Mouse (Mus musculus): ENCODE results near the gene Gls. TPM values are rescaled to one million over a fixed set of nuclear protein-coding genes. Genes with fewer than 3 reads are reported as not detected.

Gene Gls
- 21.4 and 27.2 TPM in 2 replicates for polyA plus RNA-seq (2015; fragmentation: Nextera tagmentation; extraction: Ambion mirVana)

DNA sequence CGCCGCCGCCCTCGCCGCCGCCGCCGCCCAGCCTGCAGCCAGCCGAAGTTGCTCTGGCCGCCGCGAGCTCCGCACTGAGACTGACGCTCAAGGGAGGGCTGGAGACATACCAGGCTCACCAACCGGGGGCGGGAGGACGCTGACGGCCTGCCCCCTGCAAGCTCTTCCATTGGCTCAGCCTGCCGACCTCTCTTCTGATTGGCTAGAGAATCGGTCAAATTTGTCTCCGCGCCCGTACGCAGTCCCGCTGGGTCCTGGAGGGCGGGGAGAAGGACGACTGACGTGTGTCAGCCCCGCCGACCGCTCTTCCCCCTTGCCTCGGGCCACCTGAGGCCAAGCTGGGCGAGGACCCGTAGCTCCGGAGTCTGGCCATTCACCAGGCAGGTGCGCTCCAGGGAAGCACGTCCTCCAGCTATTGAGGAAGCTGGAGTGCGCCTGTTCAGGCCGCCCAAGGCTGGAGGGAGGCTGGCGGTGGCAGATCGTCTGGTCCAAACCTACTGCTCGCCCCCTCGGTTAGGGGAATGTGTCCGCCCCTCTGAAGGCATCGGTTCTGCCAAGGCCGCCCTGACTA, at the start of gene Gls:
TSS of gene Gls (minus strand) at position 90 of the 571 bp plus-strand sequence.
- Histone ChIP-seq H3K27me3 (no peaks in the 10 kb centered on the region), H3K4me2 (peak within 1 kb of the TSS; percentile 76), H3K9ac (peak within 1 kb of the TSS; percentile 94), H3K36me3 (no peaks in the 10 kb centered on the region), H3K9me3 (no peaks in the 10 kb centered on the region), H3K4me1 (peaks cover 11% of the 10 kb centered on the region; the same call in 1 of the 2 replicates), H3K27ac (peak within 1 kb of the TSS; percentile 95), H3K4me3 (peak within 1 kb of the TSS; percentile 92)
- WGBS = under 1% methylated on average over 46 of the region's 46 CpGs
- peak; percentile 100 for ATAC-seq (ENCODE audit: insufficient number of reproducible peaks, insufficient read depth, low FRiP score, low TSS enrichment, low read depth)

DNA sequence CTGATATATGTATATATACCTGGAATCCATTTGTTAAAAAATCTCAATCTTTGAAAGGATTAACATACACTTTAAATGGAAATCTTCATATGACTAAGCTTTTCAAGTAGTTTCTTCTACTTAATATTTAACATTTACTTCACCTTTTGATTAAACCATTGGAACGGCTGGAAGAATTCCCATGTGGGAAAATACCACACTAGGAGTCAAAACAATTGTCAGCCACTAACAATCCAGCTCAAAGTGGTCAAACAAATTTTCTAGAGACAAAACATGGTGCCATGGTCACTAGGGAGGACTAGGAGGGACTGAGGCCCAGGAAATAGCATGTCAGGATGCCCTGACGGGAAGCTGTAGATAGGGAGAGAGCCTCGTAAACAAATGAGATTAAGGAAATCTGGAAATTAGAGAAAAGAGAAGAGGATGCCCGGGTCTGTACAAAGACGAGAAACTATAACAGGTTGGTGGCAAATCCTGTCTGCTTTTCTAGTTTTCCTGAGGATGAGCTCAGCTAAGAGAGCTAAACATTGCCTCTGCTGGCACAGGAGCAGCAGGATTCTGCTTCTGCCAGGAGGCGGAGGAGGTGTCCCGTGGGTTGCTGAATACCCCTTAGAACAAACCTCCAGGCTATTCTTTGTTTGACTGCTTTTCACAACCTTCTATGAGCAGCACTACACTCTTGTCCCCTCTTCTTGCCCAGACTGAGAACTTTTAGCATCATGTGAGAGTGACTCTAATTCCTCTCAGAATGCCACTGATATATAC, 47.0 kb upstream of the Gls start:
- Histone ChIP-seq H3K4me1 (no peaks in the 10 kb centered on the region), H3K27me3 (no peaks in the 10 kb centered on the region), H3K4me3 (no peak overlapping the region), H3K9me3 (no peaks in the 10 kb centered on the region), H3K27ac (no peak overlapping the region), H3K9ac (no peak overlapping the region), H3K36me3 (no peaks in the 10 kb centered on the region), H3K4me2 (no peak overlapping the region)
- 61% methylated on average over 7 of the region's 7 CpGs for WGBS
- ATAC-seq (ENCODE audit: insufficient number of reproducible peaks, insufficient read depth, low FRiP score, low TSS enrichment, low read depth) = no peak

DNA sequence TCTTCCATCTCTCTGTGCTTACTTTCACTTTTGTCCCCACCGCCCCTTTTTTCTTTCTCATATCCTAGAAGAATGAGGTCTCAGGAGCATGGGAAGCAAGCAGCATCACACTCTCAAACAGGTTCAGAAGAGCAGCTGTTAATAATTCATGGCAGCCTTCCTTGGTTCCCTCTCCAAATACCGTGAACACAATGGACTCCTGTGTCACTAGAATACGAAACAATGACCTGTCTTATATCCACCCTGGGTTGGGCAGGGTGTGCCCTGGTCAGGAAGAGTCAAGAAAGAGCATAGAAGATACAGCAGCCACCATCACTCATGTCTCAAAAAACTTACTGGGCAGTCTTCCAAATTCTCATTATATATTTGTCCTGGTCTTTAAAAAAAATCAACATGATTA, 46.3 kb upstream of the Gls start:
- no peak overlapping the region for H3K9ac ChIP-seq
- no peaks in the 10 kb centered on the region for H3K4me1 ChIP-seq
- H3K4me3 ChIP-seq = no peak overlapping the region
- H3K27me3 ChIP-seq = no peaks in the 10 kb centered on the region
- H3K4me2 ChIP-seq = no peak overlapping the region
- 37% methylated on average over 3 of the region's 3 CpGs for WGBS
- no peak overlapping the region for H3K27ac ChIP-seq
- ATAC-seq (ENCODE audit: insufficient number of reproducible peaks, insufficient read depth, low FRiP score, low TSS enrichment, low read depth) = no peak
- no peaks in the 10 kb centered on the region for H3K36me3 ChIP-seq
- H3K9me3 ChIP-seq = no peaks in the 10 kb centered on the region

DNA sequence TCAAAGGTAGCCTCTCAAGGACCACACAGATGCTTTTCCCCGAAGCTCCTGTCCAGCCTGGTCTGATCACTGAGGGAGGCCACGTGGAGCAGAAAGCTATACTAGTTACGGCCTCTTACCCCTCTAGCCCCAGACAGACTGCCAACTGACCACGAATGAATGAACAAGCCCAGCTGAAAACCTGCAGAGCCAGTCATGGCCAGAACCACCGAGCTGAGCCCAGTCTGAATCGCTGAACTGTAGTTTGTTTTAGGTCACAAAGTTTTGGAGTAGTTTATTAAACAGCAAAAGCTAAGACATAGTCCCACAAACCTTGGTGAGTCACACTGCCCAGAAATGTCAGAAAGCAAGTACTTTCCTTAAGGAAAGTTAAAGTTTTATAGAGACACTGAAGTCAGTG, 45.0 kb upstream of the Gls start:
- no peak overlapping the region for H3K27ac ChIP-seq
- 70% methylated on average over 6 of the region's 6 CpGs for WGBS
- H3K4me2 ChIP-seq = no peak overlapping the region
- H3K4me3 ChIP-seq = no peak overlapping the region
- H3K4me1 ChIP-seq = no peaks in the 10 kb centered on the region
- no peak for ATAC-seq (ENCODE audit: insufficient number of reproducible peaks, insufficient read depth, low FRiP score, low TSS enrichment, low read depth)
- no peaks in the 10 kb centered on the region for H3K27me3 ChIP-seq
- H3K36me3 ChIP-seq = no peaks in the 10 kb centered on the region
- no peak overlapping the region for H3K9ac ChIP-seq
- no peaks in the 10 kb centered on the region for H3K9me3 ChIP-seq

DNA sequence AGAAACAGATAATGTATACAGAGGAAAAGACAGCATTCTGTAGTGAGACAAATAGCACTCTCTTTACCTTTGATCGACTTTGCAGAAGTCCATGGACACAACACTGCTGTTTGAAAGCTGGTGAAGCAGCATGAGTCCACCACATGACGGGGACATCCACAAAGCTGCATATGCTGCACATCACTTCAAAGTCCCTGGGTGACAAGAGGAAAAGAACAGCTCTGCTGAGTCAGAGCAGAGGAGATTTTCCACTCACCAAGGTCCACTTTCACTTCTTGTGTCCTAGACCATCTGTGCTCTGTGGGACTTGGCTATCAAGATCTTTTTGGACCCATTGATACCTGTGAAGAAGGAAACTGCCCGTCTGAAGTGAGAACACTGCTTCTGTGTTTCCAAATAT, 41.2 kb upstream of the Gls start:
- Histone ChIP-seq H3K27ac (no peak overlapping the region), H3K4me2 (no peak overlapping the region), H3K9me3 (no peaks in the 10 kb centered on the region), H3K27me3 (no peaks in the 10 kb centered on the region), H3K4me1 (no peaks in the 10 kb centered on the region), H3K9ac (no peak overlapping the region), H3K4me3 (no peak overlapping the region), H3K36me3 (no peaks in the 10 kb centered on the region)
- WGBS = 82% methylated on average over 3 of the region's 3 CpGs
- no peak for ATAC-seq (ENCODE audit: insufficient number of reproducible peaks, insufficient read depth, low FRiP score, low TSS enrichment, low read depth)

DNA sequence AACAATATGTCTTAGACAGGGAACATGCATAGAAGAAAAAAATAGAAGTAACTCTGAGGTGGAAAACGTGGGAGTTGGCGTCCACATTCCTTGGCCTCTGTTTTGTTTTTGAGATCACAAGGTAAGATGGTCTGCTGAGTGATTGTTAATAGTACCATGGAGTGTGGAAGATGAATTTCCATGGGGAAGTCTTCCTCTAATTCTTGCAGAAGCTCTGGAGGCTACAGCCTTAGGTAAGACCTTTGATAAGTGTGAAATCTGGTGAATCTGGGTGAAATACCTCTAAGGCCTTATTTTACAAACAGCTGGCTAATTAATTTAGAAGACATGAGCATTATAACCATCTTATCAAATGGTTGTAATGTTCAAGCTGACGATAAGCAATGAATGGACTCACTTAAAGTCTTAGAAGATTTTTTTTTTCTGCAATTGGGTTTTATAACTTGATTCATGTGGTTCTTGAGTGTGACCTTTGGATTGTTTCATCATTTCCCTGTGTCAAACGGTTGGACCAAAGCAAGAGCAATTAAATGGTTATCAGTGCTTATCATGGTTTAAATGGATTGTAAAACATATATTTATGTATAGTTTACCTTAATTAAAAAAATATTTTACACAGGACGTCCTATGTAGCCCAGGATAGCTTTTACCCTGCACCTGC, 39.1 kb upstream of the Gls start:
- Histone ChIP-seq H3K27ac (no peak overlapping the region), H3K4me2 (no peak overlapping the region), H3K4me3 (no peak overlapping the region), H3K9ac (no peak overlapping the region), H3K36me3 (no peaks in the 10 kb centered on the region), H3K4me1 (no peaks in the 10 kb centered on the region), H3K9me3 (no peaks in the 10 kb centered on the region), H3K27me3 (no peaks in the 10 kb centered on the region)
- WGBS = 65% methylated on average over 5 of the region's 5 CpGs
- ATAC-seq (ENCODE audit: insufficient number of reproducible peaks, insufficient read depth, low FRiP score, low TSS enrichment, low read depth) = no peak

DNA sequence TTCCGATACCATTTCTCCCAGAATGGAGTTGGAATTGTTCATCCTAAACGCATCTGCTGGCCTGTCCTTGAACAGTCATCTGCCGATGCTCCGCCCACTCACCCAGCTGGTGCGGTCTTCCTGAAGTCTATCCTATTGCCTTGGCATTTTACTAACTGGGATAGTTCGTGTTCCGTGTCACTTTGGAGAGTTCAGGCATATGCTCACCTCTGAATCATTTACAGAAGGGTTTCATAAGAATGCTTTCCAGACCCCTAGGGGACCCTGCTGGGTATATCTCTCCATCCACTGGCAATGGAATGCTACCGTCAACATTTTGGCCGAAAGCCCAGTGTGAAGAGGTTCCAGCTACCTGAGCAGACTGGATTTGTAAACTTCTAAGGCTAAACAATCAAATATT, 37.3 kb upstream of the Gls start:
- Histone ChIP-seq H3K27me3 (no peaks in the 10 kb centered on the region), H3K36me3 (no peaks in the 10 kb centered on the region), H3K9ac (no peak overlapping the region), H3K27ac (no peak overlapping the region), H3K4me3 (no peak overlapping the region), H3K4me1 (0 out of 2 replicates have a peak, but pooled peaks cover 2% of the 10 kb centered on the region), H3K9me3 (no peaks in the 10 kb centered on the region), H3K4me2 (no peak overlapping the region)
- 69% methylated on average over 9 of the region's 9 CpGs for WGBS
- no peak for ATAC-seq (ENCODE audit: insufficient number of reproducible peaks, insufficient read depth, low FRiP score, low TSS enrichment, low read depth)

DNA sequence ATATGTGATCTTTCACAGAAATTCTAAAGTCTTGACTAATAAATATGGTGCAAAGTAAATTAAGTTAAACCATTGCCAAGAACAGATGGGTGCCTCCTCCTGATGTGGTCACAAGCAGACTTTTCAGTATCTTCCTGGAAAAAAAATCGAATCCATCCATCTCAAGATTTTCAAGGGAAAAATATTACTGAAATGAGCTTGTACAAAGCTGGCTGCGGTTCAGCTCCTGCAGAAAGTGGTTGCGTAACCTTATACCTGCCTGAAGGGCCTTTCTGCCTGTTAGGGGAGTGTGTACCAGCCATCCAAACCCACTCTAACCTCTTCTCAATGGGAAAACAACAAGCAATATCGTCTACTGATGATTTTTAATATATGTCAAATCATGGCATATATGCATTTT, 36.6 kb upstream of the Gls start:
- no peak for ATAC-seq (ENCODE audit: insufficient number of reproducible peaks, insufficient read depth, low FRiP score, low TSS enrichment, low read depth)
- Histone ChIP-seq H3K9me3 (no peaks in the 10 kb centered on the region), H3K27ac (no peak overlapping the region), H3K4me3 (no peak overlapping the region), H3K36me3 (no peaks in the 10 kb centered on the region), H3K9ac (no peak overlapping the region), H3K4me1 (0 out of 2 replicates have a peak, but pooled peaks cover 2% of the 10 kb centered on the region), H3K27me3 (no peaks in the 10 kb centered on the region), H3K4me2 (no peak overlapping the region)
- WGBS = 51% methylated on average over 4 of the region's 4 CpGs

DNA sequence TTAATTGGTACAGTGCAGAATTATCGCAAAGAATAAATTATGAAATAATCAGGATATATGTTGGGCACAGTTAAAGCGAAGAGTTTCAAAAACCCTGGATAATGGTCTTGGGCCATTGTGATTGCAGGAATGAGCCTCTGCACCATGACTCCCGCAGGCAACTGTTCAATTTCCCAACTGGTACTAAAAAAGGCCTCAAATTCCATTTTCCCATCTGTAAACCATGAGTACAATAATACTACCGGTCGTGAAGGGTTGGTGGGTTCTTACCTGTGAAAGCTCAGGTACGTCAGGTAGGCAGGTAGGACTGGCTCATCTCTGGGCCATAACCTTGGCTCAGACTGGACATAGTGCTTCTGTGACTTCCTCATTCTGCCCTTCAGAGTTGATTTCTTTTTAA, 35.0 kb upstream of the Gls start:
- Histone ChIP-seq H3K27ac (no peak overlapping the region), H3K9me3 (no peaks in the 10 kb centered on the region), H3K4me3 (no peak overlapping the region), H3K27me3 (no peaks in the 10 kb centered on the region), H3K4me2 (no peak overlapping the region), H3K9ac (no peak overlapping the region), H3K36me3 (no peaks in the 10 kb centered on the region), H3K4me1 (0 out of 2 replicates have a peak, but pooled peaks cover 2% of the 10 kb centered on the region)
- WGBS = 91% methylated on average over 6 of the region's 6 CpGs
- no peak for ATAC-seq (ENCODE audit: insufficient number of reproducible peaks, insufficient read depth, low FRiP score, low TSS enrichment, low read depth)

DNA sequence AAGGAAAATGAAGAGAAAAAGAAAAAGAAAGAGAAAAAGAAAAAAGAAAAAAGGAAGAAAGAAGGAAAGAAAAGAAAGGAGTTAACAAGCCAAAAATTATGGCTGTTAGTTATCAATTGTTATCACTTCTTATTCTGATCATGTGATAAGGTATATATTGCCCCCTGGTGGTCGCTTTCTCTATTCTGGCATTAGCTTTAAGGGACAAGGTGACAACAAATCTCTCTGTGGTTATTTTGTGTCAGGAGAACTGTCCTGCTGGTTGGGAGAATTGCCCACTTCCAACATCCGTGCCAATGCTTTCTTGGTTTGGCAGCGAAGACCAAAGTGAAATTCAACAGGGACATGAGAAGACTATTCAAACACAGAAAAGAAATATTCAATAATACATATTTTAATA, 34.6 kb upstream of the Gls start:
- H3K4me2 ChIP-seq = no peak overlapping the region
- no peaks in the 10 kb centered on the region for H3K36me3 ChIP-seq
- WGBS = 56% methylated on average over 3 of the region's 3 CpGs
- no peak overlapping the region for H3K27ac ChIP-seq
- 0 out of 2 replicates have a peak, but pooled peaks cover 2% of the 10 kb centered on the region for H3K4me1 ChIP-seq
- no peak overlapping the region for H3K9ac ChIP-seq
- no peaks in the 10 kb centered on the region for H3K27me3 ChIP-seq
- H3K9me3 ChIP-seq = no peaks in the 10 kb centered on the region
- no peak for ATAC-seq (ENCODE audit: insufficient number of reproducible peaks, insufficient read depth, low FRiP score, low TSS enrichment, low read depth)
- no peak overlapping the region for H3K4me3 ChIP-seq

DNA sequence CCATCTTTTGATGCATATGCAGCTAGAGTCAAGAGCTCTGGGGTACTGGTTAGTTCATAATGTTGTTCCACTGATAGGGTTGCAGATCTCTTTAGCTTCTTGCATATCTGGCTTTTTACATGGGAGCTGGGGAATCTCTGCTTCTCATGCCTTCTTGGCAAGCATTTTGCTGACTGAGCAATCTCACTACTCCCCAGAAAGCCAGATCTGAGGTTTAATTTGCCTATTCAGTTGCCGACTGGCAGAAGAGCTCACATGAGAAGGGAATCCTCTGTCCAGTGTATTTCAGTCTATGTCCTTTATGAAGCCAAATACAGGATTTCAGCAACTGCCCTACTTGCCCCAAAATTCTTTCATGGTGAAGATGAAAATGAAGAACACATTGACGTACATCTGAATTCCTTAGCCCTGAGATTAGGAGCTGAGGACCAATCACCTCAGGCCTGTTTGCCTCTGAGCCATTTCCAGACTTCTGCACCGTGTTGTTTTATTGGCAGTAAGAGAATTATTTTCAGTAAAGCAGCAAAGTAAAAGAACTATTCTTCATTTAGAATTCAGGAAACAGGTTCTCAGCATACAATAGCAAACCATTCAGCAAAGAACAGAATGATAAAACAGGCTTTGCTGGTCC, 33.0 kb upstream of the Gls start:
- Histone ChIP-seq H3K4me2 (no peak overlapping the region), H3K27ac (no peak overlapping the region), H3K9ac (no peak overlapping the region), H3K27me3 (no peaks in the 10 kb centered on the region), H3K4me1 (0 out of 2 replicates have a peak, but pooled peaks cover 2% of the 10 kb centered on the region), H3K4me3 (no peak overlapping the region), H3K36me3 (no peaks in the 10 kb centered on the region), H3K9me3 (no peaks in the 10 kb centered on the region)
- 41% methylated on average over 3 of the region's 3 CpGs for WGBS
- ATAC-seq (ENCODE audit: insufficient number of reproducible peaks, insufficient read depth, low FRiP score, low TSS enrichment, low read depth) = no peak

Data from embryonic facial prominence, embryonic 13.5 days (tissue).